Mouse (Mus musculus) hindbrain, embryonic 11.5 days (tissue): Measurements from ENCODE around the gene Tecta. TPM values are rescaled to one million over a fixed set of nuclear protein-coding genes. Genes with fewer than 3 reads are reported as not detected.

Experiments used
- ATAC-seq: fragments of 200-750 bp; cut with Nextera tagmentation; 2 replicates; pipeline ENCODE4 v1.8.0; 2017; ENCODE audit warnings: mild to moderate bottlenecking, moderate TSS enrichment, moderate library complexity; ENCODE audit not compliant: low FRiP score
- DNase-seq: peaks from one replicate; pipeline ENCODE4 v3.0.0-alpha.2; 2015; ENCODE audit warnings: low spot score
- H3K27ac ChIP-seq: fragments of 300-500 bp; sonication (generic); 2 replicates; pipeline ENCODE4 v1.5.1; 2014; ENCODE audit warnings: mild to moderate bottlenecking, low read depth, low read length
- H3K27me3 ChIP-seq: fragments of 300-500 bp; sonication (generic); 2 replicates; pipeline ENCODE4 v1.6.1; 2014; ENCODE audit warnings: mild to moderate bottlenecking, low read length, moderate library complexity, mixed read lengths; ENCODE audit not compliant: control insufficient read depth, insufficient read depth
- H3K36me3 ChIP-seq: fragments of 300-500 bp; sonication (generic); 2 replicates; pipeline ENCODE4 v1.6.1; 2014; ENCODE audit warnings: mild to moderate bottlenecking, low read length, moderate library complexity, mixed read lengths; ENCODE audit not compliant: control insufficient read depth, insufficient read depth
- H3K4me1 ChIP-seq: fragments of 300-500 bp; sonication (generic); replicated peaks from 2 replicates; pipeline ENCODE4 v1.6.1; 2014; ENCODE audit warnings: low read length, mixed read lengths; ENCODE audit not compliant: control insufficient read depth, insufficient read depth
- H3K4me2 ChIP-seq: fragments of 300-500 bp; sonication (generic); replicated peaks from 2 replicates; pipeline ENCODE4 v1.6.1; 2014; ENCODE audit warnings: mild to moderate bottlenecking, low read depth, low read length
- H3K4me3 ChIP-seq: fragments of 300-500 bp; sonication (generic); 2 replicates; pipeline ENCODE4 v1.5.1; 2014; ENCODE audit warnings: low read depth, low read length
- H3K9ac ChIP-seq: fragments of 300-500 bp; sonication (generic); 2 replicates; pipeline ENCODE4 v1.6.1; 2014; ENCODE audit warnings: low read depth, low read length
- H3K9me3 ChIP-seq: fragments of 300-500 bp; sonication (generic); 2 replicates; pipeline ENCODE4 v1.6.1; 2016; ENCODE audit warnings: low read length; ENCODE audit not compliant: control insufficient read depth
- WGBS: fragments of 180-500 bp; shearing (Covaris S2); extraction: QIAGEN DNeasy Blood & Tissue Kit; methylation state at CpG from one replicate; pipeline ENCODE4 v1.1.7; 2014; 5-methylcytosine and 5-hydroxymethylcytosine counted together
- polyA plus RNA-seq: library from polyadenylated mRNA; unstranded; fragments of >200 nt; fragmentation: Nextera tagmentation; extraction: Ambion mirVana; gene quantifications from 2 replicates; pipeline ENCODE4 v1.2.1, GENCODE M21; 2014

Tecta gene
- polyA plus RNA-seq, 1 experiment from 2014 or later = 0.71 TPM

DNA sequence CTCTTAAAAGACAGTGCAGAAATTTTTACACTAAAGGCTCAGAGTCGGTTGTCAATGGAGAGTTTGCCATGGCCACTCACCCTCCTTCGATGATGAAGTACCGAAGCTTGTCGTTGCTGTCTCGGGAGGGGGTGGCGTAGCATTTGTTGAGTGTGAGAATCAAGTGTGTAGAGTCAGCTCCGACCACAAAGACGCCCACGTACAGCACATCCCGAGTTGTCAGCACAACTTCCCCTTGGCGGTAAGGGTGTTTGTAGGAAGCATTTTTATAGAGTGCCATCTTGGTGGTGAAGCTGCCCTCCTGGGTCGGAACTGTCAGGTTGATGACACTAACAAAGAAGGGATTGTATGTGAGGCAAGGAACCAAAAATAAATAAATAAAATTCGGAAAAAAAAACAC, 62.7 kb downstream of the Tecta start:
- no peaks in the 10 kb centered on the region for H3K4me1 ChIP-seq
- no peak overlapping the region for H3K9ac ChIP-seq
- H3K36me3 ChIP-seq = no peaks in the 10 kb centered on the region
- WGBS = 78% methylated on average over 13 of the region's 13 CpGs
- no peak overlapping the region for H3K27ac ChIP-seq
- no peak overlapping the region for H3K4me2 ChIP-seq
- DNase-seq (no peak), ATAC-seq (no peak)
- no peaks in the 10 kb centered on the region for H3K27me3 ChIP-seq
- H3K9me3 ChIP-seq = no peaks in the 10 kb centered on the region
- H3K4me3 ChIP-seq = no peak overlapping the region

DNA sequence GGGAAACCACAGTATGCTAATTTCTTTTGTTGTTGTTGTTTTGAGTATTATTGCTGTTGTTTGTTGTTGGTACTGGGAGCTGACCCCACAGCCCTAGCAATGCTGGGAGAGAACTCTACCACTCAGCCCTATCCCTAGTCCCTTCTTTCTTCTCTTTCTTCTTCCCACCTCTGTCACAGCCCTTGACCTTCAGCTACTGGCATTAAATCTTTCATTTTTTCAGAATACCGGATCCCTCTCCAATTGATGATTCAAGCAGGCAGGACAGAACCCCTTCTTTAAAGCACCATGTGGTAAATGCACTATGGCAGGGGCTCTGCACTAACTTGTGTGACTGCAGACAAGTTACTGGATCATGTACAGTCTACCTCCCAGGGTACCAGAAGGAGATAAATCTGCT, 63.2 kb downstream of the Tecta start:
- 88% methylated on average over 1 of the region's 1 CpGs for WGBS
- no peaks in the 10 kb centered on the region for H3K27me3 ChIP-seq

DNA sequence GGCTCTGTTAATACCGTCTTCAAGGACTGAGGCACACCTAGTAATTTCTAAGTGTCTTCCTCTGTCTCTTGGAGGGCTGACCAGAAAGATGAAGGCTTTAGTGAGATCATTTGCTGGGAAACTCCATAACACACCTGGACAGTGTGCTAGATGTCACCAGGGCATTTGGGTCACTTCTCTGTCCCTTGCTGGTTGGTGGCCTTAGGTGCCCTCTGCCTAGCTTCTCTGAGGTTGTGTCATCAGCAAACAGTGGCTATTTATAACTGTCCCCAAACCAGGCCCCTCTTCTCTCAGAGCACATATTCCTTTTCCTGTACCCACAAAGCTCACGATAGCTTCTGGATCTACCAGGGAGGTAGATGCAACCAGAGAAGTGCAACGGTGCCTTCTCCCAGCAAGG, 64.8 kb downstream of the Tecta start:
- no peak overlapping the region for H3K4me2 ChIP-seq
- no peak overlapping the region for H3K9ac ChIP-seq
- 95% methylated on average over 3 of the region's 3 CpGs for WGBS
- ATAC-seq (no peak), DNase-seq (no peak)
- H3K36me3 ChIP-seq = no peaks in the 10 kb centered on the region
- H3K27ac ChIP-seq = no peak overlapping the region
- H3K27me3 ChIP-seq = no peaks in the 10 kb centered on the region
- H3K9me3 ChIP-seq = no peaks in the 10 kb centered on the region
- H3K4me3 ChIP-seq = no peak overlapping the region
- H3K4me1 ChIP-seq = no peaks in the 10 kb centered on the region

More for the DNA sequence above, 63.2 kb downstream of the Tecta start:
- H3K9me3 ChIP-seq = no peaks in the 10 kb centered on the region
- no peaks in the 10 kb centered on the region for H3K36me3 ChIP-seq
- DNase-seq (no peak), ATAC-seq (no peak)
- H3K4me1 ChIP-seq = no peaks in the 10 kb centered on the region
- no peak overlapping the region for H3K4me2 ChIP-seq
- no peak overlapping the region for H3K9ac ChIP-seq
- no peak overlapping the region for H3K4me3 ChIP-seq
- H3K27ac ChIP-seq = no peak overlapping the region

DNA sequence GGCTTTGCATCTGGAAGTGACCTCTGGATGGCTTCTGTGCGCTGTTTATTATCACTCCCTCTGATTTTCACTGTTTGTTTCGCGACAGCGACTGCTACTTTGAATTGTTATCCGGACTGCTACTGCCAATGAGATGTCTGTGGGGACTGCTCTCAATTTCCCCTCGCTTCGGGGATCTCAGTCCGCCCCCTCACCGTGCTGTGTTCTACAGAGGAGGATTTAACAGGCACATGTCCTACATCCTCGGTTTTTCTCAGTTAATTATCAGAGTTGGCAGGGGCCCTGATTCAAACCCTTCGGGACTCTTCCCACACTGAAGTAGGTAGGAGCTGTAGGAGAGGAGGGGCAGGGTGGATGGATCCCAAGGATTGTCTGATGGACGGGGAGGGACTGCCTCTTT, 67.0 kb downstream of the Tecta start:
- no peaks in the 10 kb centered on the region for H3K36me3 ChIP-seq
- 76% methylated on average over 12 of the region's 12 CpGs for WGBS

DNA sequence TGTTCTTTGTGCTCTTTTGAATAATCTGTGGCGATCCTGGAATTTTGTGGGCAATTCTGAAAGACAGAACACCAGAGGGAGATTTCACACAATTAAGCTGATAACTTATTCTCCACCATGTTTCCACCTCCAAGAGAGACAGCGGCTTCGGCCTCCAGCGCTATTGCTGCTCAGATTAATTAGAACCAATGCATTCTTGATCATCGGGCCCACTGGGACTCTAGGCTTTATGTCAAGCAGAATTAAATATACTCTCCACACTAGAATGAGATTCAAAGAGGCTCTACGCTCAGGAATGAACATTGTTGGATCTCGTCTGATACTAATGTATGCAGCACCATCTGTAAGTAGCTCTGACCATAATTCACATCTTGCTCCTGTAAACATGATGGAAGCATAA, 68.4 kb downstream of the Tecta start:
- H3K9ac ChIP-seq = no peak overlapping the region
- no peaks in the 10 kb centered on the region for H3K9me3 ChIP-seq
- no peaks in the 10 kb centered on the region for H3K36me3 ChIP-seq
- H3K4me1 ChIP-seq = no peaks in the 10 kb centered on the region
- no peak overlapping the region for H3K4me3 ChIP-seq
- no peak overlapping the region for H3K4me2 ChIP-seq
- no peak for ATAC-seq
- no peak for DNase-seq
- H3K27me3 ChIP-seq = no peaks in the 10 kb centered on the region
- WGBS = 90% methylated on average over 7 of the region's 7 CpGs
- no peak overlapping the region for H3K27ac ChIP-seq

More for the DNA sequence above, 67.0 kb downstream of the Tecta start:
- H3K4me1 ChIP-seq = no peaks in the 10 kb centered on the region
- no peak overlapping the region for H3K27ac ChIP-seq
- no peaks in the 10 kb centered on the region for H3K27me3 ChIP-seq
- no peak overlapping the region for H3K4me3 ChIP-seq
- no peak overlapping the region for H3K9ac ChIP-seq
- no peaks in the 10 kb centered on the region for H3K9me3 ChIP-seq
- H3K4me2 ChIP-seq = no peak overlapping the region
- no peak for ATAC-seq
- DNase-seq = no peak

DNA sequence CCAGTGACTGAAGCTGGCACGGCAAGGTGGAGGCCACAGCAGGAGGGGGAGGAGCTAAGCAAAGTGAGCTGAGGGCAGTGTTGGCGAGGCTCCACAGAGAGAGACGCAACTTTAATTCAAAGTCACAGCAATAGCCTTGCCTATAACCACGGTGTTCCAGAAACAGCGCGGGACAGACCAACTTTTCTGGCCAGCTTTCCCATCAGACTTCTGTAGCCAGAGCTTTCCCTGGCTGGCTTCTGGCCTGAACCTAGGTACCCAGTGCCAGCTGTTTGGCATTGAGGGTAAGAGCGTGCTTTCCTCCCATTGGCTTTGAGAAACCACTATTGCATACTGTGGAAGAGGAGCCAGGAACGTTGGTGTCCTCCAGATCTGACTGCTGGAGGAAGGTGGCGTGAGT, 70.0 kb downstream of the Tecta start:
- no peaks in the 10 kb centered on the region for H3K36me3 ChIP-seq
- H3K27me3 ChIP-seq = peaks cover 4% of the 10 kb centered on the region; the same call in 1 of the 2 replicates
- H3K9me3 ChIP-seq = no peaks in the 10 kb centered on the region
- H3K27ac ChIP-seq = no peak overlapping the region
- H3K4me1 ChIP-seq = no peaks in the 10 kb centered on the region
- H3K4me2 ChIP-seq = no peak overlapping the region
- H3K4me3 ChIP-seq = no peak overlapping the region
- ATAC-seq (no peak), DNase-seq (no peak)
- no peak overlapping the region for H3K9ac ChIP-seq
- WGBS = 75% methylated on average over 9 of the region's 9 CpGs

DNA sequence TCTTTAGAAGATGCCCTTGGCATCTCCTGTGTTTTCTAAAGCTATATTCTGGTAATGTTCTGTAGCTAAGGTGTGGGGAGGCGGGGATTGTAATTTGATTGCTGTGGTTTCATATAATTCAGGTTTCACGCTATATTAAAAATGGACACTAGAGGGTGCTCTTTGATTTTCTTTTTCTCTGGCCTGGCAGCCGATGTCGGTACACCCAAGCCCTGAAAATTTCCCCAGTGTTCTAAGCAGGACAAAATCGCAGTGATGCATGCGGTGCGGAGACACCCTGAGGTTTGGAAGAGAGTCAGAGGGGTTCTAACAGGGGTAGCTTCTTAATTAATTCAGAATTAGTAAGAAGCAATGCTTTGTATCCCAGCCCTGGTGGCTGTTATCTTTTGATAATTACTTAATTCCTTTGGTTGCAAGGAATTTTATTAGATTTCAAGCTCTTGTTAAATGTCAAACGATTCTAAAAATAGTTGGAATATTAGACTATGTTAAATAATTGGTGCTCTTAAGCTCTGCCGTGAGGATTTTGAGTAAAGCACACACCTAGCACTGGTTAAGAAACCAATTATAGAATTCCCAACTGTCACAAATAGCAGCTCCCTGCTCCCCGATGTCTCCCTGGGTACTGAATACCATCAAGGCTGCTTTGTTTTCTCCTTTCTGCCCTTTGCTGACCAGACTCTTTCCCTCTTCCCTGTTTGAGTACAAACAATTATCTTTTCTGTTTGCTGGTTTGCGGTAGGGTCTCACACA, 72.9 kb downstream of the Tecta start:
- Histone ChIP-seq H3K4me2 (no peak overlapping the region), H3K4me3 (no peak overlapping the region), H3K27me3 (peaks cover 4% of the 10 kb centered on the region; the same call in 1 of the 2 replicates), H3K36me3 (no peaks in the 10 kb centered on the region), H3K4me1 (no peaks in the 10 kb centered on the region), H3K9ac (no peak overlapping the region), H3K27ac (no peak overlapping the region), H3K9me3 (no peaks in the 10 kb centered on the region)
- ATAC-seq = no peak
- peak; percentile 78 for DNase-seq
- 33% methylated on average over 11 of the region's 11 CpGs for WGBS

DNA sequence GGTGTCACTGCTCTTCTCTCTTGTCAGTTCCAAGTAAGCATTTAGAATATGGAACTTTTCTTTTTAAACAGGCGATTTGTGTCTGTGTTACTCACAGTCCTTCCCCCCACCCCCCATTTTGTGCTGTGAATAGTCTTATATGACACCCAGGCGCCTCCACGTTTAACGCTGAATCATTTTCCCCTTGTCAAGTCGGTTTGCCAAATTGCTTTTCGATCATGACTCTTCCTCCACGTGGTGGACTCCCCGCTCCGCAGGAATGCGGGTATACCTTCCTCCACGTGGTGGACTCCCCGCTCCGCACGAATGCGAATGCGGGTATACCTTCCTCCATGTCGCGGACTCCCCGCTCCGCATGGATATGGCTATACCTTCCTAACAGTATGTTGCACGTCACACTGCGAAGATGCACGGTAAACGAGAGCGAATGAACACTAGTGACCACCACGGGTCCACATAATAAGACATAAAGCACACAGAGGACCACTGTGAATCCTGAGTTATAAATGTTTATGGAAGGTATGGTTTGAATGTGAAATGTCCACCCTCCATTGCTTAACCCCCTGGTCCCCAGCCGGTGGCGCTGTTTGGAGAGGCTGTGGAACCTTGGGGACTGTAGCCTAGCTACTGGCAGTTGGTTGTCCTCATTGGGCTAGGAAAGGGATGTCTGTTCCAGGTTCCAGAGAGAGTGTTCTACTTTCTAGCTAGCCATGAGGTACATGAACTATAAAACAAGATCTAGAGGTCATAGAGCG, 74.9 kb downstream of the Tecta start:
- Histone ChIP-seq H3K36me3 (no peaks in the 10 kb centered on the region), H3K27ac (no peak overlapping the region), H3K4me3 (no peak overlapping the region), H3K4me2 (0 out of 2 replicates have a peak overlapping the region, but pooled peaks have one; percentile 5), H3K27me3 (peaks cover 4% of the 10 kb centered on the region; the same call in 1 of the 2 replicates), H3K4me1 (no peaks in the 10 kb centered on the region), H3K9ac (no peak overlapping the region), H3K9me3 (no peaks in the 10 kb centered on the region)
- DNase-seq (peak; percentile 20), ATAC-seq (no peak)
- 58% methylated on average over 29 of the region's 29 CpGs for WGBS

DNA sequence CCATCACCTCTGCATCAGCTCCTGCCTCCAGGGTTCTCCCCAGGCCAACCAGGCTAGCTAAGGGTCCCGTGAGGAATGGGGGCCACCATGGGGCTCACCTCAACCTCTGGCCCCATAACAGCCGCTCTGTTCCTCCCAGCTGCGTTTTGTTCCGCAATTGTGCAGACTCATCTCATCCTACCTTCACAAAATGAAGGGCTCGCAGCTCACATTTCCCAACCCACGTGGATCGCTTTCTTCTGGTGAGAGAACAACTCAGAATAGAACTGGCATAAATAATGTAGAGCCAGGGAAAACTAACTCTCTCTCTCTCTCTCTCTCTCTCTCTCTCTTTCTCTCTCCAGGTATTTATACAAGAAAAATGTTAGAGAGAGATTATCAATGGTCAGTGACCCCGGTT, 76.5 kb downstream of the Tecta start:
- DNase-seq = no peak
- H3K27me3 ChIP-seq = peaks cover 4% of the 10 kb centered on the region; the same call in 1 of the 2 replicates
- no peak overlapping the region for H3K27ac ChIP-seq
- no peak overlapping the region for H3K9ac ChIP-seq
- 93% methylated on average over 8 of the region's 8 CpGs for WGBS
- H3K4me2 ChIP-seq = no peak overlapping the region
- ATAC-seq = no peak
- H3K4me1 ChIP-seq = no peaks in the 10 kb centered on the region
- no peak overlapping the region for H3K4me3 ChIP-seq
- no peaks in the 10 kb centered on the region for H3K9me3 ChIP-seq
- no peaks in the 10 kb centered on the region for H3K36me3 ChIP-seq
